Mouse (Mus musculus): ENCODE data around the gene Ccdc54.

DNA sequence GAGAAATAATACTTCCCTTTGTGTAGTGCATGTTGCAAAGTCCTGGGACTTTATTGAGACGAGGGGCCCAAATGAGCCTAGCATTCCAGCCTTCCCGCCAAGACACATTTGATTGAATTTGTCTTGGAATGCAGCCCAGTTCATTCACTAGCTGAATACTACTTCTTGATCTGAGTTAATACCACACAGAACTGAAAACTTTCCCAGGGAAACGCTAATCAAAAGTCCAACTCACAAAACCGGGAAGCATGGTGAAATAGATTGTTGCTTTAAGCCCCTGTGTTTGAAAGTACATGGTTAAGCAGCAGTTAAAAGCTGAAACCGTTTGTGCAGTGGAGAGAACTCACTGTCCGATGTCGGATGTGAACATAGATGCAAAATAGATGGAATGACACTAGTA is 24.6 kb upstream of the Ccdc54 start:
- no peak for TF ChIP-seq CTCF (IDR thresholded peaks at IDR 0.05; ENCODE audit: control insufficient read depth, insufficient read depth, low read length)
- no peak for TF ChIP-seq POLR2A (IDR thresholded peaks at IDR 0.05; ENCODE audit: borderline replicate concordance, control insufficient read depth, low read depth, low read length)

Data from bone marrow, adult 2 months (tissue).